Mouse (Mus musculus) midbrain, embryonic 14.5 days (tissue): Measurements from ENCODE around the gene Dlgap1. TPM values are rescaled to one million over a fixed set of nuclear protein-coding genes. Genes with fewer than 3 reads are reported as not detected.

ENCODE experiments used
- microRNA counts: library from miRNA; unstranded; fragments of <30 nt; microRNA quantifications from one replicate; lab custom pipeline; 2016
- microRNA-seq: library from miRNA; unstranded; fragments of <30 nt; microRNA quantifications from one replicate; pipeline ENCODE4, GENCODE M21; 2016
- polyA plus RNA-seq: library from polyadenylated mRNA; unstranded; fragments of >200 nt; fragmentation: Nextera tagmentation; extraction: Ambion mirVana; gene quantifications from 2 replicates; pipeline ENCODE4 v1.2.1, GENCODE M21; 2014

The Dlgap1 gene
- polyA plus RNA-seq, 1 experiment from 2014 or later = 15.7 TPM

MicroRNAs within 50 kb of the gene (microRNA counts, 519-probe panel; counts per million panel counts)
- not detected for microRNA mmu-miR-1195 (lab: Ali Mortazavi, UCI)

Small RNA genes within 50 kb of the gene (microRNA-seq; reads per million reads assigned to microRNA genes)
- gene Mir1195 = not detected
